10 mouse cellular contexts compared by ENCODE assay signal in the genomic region with DNA sequence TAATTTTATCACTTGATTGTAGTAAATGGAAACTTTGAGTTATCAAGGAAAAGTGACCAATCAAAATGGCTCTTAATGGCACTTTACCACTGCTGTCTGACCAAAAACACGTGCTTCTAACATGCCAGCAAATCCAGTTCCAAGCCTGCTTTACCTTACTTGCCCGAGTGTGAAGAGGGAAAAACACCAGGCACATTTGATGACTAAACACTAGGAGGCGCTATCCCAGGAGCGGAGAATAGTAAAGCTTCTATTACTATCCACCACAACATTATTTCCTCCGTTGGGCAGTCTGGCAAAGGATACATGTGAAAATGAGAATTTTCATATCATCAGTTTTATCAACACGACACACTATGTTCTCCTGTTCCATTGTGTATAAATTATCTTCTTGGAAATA.
A peak's percentile ranks its signal among the peaks of the same experiment; 100 is the strongest.
DNase-seq lines count a peak whose midpoint lies in the region; ATAC-seq and TF ChIP-seq lines count a peak whose summit lies in the region.
"Had no signal": no experiment of that assay in that cellular context is flagged by ENCODE, and none has a peak within 500 bp of the region (broad histone marks: within the 10 kb centered on the region; RNA-seq: fewer than 3 reads in every experiment).

No protein-coding gene starts in this region.

- H3K4me1 ChIP-seq in hindbrain, postnatal 0 days (ENCODE audit: insufficient read depth, low read length) = no peaks in the 10 kb centered on the region
- H3K4me1 ChIP-seq in hindbrain, embryonic 14.5 days (replicated peaks; ENCODE audit: control insufficient read depth, insufficient read depth, low read length) = no peaks in the 10 kb centered on the region
- H3K4me1 ChIP-seq: embryonic facial prominence, embryonic 15.5 days; midbrain, embryonic 10.5 days had no signal

- H3K9me3 ChIP-seq in hindbrain, postnatal 0 days (ENCODE audit: low read length) = no peaks in the 10 kb centered on the region
- H3K9me3 ChIP-seq in hindbrain, embryonic 14.5 days (ENCODE audit: control insufficient read depth, low read length) = no peaks in the 10 kb centered on the region
- H3K9me3 ChIP-seq: embryonic facial prominence, embryonic 15.5 days; midbrain, embryonic 10.5 days had no signal

- peak; percentile 45 for DNase-seq in hindbrain, postnatal 0 days (ENCODE audit: low spot score)
- no peak for DNase-seq in hindbrain, embryonic 14.5 days (ENCODE audit: low spot score)
- peak; percentile 2 for DNase-seq in right cerebral cortex, postnatal 4 days
- no peak for DNase-seq in right cerebral cortex, postnatal 36 days (ENCODE audit: low spot score in 2 of 2)
- peak; percentile 8 for DNase-seq in testis, postnatal 14 days (ENCODE audit: low spot score)
- DNase-seq in right cerebral cortex, adult 18-20 months = no peak
- DNase-seq: right cerebral cortex, postnatal 25 days had no signal

- no peak for ATAC-seq in hindbrain, postnatal 0 days
- no peak for ATAC-seq in hindbrain, embryonic 14.5 days (ENCODE audit: low FRiP score)
- 0 out of 2 replicates have a peak, but pooled peaks have one; percentile 56 for ATAC-seq in common myeloid progenitor, adult 5-6 weeks (replicated peaks; ENCODE audit: low read depth, poor library complexity, severe bottlenecking)

- no peaks in the 10 kb centered on the region for H3K36me3 ChIP-seq in hindbrain, postnatal 0 days (ENCODE audit: insufficient read depth, low read length)
- no peaks in the 10 kb centered on the region for H3K36me3 ChIP-seq in hindbrain, embryonic 14.5 days (replicated peaks; ENCODE audit: control insufficient read depth, insufficient read depth)
- H3K36me3 ChIP-seq: embryonic facial prominence, embryonic 15.5 days; midbrain, embryonic 10.5 days had no signal

- H3K27ac ChIP-seq in hindbrain, postnatal 0 days = no peak overlapping the region
- H3K27ac ChIP-seq in hindbrain, embryonic 14.5 days = no peak overlapping the region
- H3K27ac ChIP-seq: embryonic facial prominence, embryonic 15.5 days; midbrain, embryonic 10.5 days had no signal

- peak; percentile 61 for TF ChIP-seq CTCF in hindbrain, postnatal 0 days (IDR thresholded peaks at IDR 0.05; ENCODE audit: low read depth)

- no peaks in the 10 kb centered on the region for H3K27me3 ChIP-seq in hindbrain, postnatal 0 days (ENCODE audit: insufficient read depth, low read length)
- H3K27me3 ChIP-seq in hindbrain, embryonic 14.5 days (ENCODE audit: control insufficient read depth, insufficient read depth, low read length) = no peaks in the 10 kb centered on the region
- H3K27me3 ChIP-seq: embryonic facial prominence, embryonic 15.5 days had no signal

- H3K4me2 ChIP-seq in hindbrain, postnatal 0 days (ENCODE audit: low read depth, low read length) = no peak overlapping the region
- H3K4me2 ChIP-seq in hindbrain, embryonic 14.5 days (replicated peaks) = no peak overlapping the region
- H3K4me2 ChIP-seq: embryonic facial prominence, embryonic 15.5 days had no signal

- no peak overlapping the region for H3K4me3 ChIP-seq in hindbrain, postnatal 0 days (ENCODE audit: low read length)
- H3K4me3 ChIP-seq in hindbrain, embryonic 14.5 days (replicated peaks; ENCODE audit: low read length) = no peak overlapping the region
- H3K4me3 ChIP-seq: embryonic facial prominence, embryonic 15.5 days; midbrain, embryonic 10.5 days had no signal

- WGBS in hindbrain, postnatal 0 days = 36% methylated on average over 6 of the region's 6 CpGs
- 47% methylated on average over 6 of the region's 6 CpGs for WGBS in hindbrain, embryonic 14.5 days

- H3K9ac ChIP-seq in hindbrain, postnatal 0 days (replicated peaks; ENCODE audit: low read length) = no peak overlapping the region
- no peak overlapping the region for H3K9ac ChIP-seq in hindbrain, embryonic 14.5 days
- H3K9ac ChIP-seq: embryonic facial prominence, embryonic 15.5 days had no signal

Comparison
In these comparisons a context has a peak if more than half of its experiments do, and no peak if none do; other contexts are left out.
1. DNase-seq: peak in hindbrain, postnatal 0 days (single experiment), right cerebral cortex, postnatal 4 days (single experiment) and testis, postnatal 14 days (single experiment); none in hindbrain, embryonic 14.5 days (single experiment), right cerebral cortex, postnatal 36 days (0 of 2) and right cerebral cortex, adult 18-20 months (single experiment).